Mouse (Mus musculus): Measurements from ENCODE around the gene Abhd16a. TPM values are rescaled to one million over a fixed set of nuclear protein-coding genes. Genes with fewer than 3 reads are reported as not detected.
A peak's percentile ranks its signal among the peaks of the same experiment; 100 is the strongest.
"Not testable (repeated sequence)": the region's sequence is repeated elsewhere in the genome, so short reads cannot be mapped to it uniquely, and the experiment has no call there.

The Abhd16a gene
- total RNA-seq, 2 experiments from 2014 or later = 101 to 113 TPM

DNA sequence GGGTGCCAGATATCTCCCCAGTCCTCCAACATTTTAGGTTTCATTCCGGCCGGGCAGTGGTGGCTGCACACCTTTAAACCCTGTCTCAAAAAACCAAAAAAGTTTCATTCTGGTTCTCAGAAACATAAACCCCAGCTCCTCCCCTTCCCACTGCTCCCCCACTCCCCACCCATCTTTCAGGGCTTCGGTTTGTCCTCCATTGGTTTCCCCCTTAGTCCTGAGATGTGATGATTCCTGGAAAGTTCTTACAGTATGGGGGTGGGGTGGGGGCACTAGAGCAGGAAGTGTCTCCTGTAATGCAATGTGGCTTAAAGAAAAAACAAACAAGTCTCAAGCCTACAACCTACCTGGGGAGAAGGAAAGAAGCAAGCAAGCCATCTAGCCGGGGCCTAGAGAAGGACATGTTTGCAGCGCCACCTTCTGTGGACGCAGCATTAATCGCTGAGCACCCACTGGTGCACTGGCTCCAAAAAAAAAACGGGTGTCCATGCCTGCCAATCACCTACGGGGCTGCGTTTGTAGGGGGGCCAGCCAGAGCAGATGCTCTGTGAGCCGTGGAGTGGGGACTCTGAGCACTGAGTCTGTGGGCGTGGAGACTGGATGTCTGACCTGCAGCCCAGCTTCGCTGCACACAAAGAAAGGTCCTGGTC lies 16.8 kb downstream of the Abhd16a start:
- DNase-seq (ENCODE audit: low spot score in 2 of 2) = peak in 1 of 2 experiments; percentile 35
- intact Hi-C loops (cut with DNase I) = loop anchor here (2.0 kb wide), 1 partner anchor 85 kb away; no protein-coding TSS in a partner anchor

DNA sequence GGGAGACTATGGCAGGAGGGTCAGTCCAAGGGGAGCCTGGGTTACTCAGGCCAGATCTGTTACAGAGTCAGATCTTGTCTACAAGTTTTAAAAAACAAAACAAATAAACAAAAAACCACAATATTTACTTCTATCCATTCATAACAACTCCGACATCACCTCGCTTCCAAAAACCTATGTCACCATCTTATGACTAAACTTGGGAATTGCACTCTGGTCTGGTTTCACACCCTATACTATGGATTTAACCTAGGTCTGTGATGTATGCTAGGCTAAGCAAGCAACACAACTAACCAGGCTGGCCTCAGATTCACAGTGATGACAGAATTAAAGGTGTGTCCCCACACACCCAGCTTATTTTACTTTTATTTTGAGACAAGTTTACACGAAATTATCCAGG lies 17.5 kb downstream of the Abhd16a start:
- intact Hi-C loops (cut with DNase I) = loop anchor here (2.0 kb wide), 1 partner anchor 86 kb away; no protein-coding TSS in a partner anchor

DNA sequence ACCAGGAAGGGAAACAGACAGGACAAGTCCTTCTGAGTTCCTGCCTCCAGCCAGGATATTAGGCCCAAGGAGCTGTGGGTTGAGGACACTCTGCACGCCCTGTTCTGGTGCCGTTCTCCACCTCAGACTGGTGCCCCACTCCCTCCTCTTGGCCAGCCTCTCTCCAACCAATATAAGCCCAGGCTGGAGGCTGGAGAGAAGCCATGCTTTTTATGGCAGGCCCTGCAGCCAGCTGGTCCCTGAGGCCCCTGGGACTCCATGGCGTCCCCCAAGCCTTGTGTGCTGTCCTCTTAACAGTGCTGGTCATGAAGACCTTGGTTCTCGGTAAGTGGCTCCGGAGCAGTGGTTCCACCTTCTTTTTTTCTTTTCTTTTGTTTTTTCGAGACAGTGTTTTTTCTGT lies 19.0 kb downstream of the Abhd16a start, which contains the start of gene Ly6g5c:
Ly6g5c (plus strand) TSS at position 183 of the 400 bp plus-strand sequence.
- intact Hi-C loops (cut with DNase I) = no loop called here

More for the DNA sequence above, 17.5 kb downstream of the Abhd16a start:
- no peak for DNase-seq (ENCODE audit: low spot score in 2 of 2)

DNA sequence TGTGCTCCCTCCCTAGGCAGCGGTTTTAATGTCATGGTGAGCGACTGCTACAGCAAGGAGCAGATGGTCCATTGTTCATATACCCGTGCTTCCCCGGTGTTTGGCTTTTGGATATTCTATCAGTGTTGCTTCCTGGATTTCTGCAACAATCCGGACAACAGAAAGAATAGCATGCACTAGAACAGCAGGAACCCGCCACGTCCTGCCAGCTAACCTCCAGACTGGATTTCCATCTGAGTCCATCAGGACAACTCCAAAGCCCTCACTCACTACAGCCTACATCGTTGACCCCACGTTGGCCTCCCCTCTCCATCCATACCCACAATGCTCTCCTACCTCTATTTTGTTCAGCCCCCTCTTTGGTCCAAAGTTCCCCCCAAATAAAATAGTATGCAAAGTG lies 22.7 kb downstream of the Abhd16a start:
- DNase-seq (ENCODE audit: low spot score in 2 of 2) = no peak
- intact Hi-C loops (cut with DNase I) = no loop called here

More for the DNA sequence above, 19.0 kb downstream of the Abhd16a start, which contains the start of gene Ly6g5c:
- no peak for DNase-seq (ENCODE audit: low spot score in 2 of 2)

DNA sequence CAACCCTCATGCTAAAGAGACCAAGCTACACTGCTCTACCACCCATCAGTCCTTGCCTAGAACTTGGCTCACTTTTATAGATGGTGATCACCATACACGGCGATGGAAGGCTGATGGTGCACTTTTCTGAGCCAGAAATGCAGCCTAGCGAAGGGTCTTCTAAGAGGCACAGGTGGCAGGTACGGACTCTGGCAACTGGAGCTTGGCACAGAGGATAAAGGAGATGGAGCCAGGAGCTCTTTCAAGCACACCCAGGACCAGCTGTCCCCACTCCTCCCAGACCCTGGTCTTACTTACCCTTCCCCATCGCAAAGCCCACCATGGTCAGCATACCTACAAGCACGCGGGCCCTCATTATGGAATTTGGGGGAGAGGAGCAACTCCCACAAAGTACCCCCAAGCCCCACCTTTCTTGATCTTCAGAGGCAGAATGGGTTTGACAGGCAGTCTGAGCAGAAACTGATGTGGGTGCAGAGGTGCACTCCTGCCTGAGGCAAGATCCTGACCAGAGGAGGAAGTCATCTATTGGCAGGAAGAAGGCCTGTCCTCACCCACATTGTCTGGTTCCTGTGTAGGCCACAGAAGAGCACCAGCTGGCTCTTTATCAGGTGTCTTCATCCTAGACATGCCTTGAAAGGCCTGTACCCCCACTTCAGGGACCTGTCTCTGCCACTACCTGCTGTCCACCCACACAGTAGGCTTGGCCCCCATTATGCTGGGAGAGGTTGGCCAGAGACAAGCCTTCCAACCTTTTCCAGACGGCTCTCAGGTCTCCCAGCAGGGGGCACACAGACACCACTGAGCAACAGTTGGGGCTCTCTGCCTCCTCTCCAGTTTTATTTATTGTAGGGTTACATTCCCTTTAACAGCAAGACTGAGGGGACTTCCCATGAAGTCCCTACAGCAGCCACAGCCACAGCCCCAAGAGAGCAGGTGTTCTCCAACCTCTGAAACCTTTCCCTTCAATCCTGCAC lies 26.3 kb downstream of the Abhd16a start, which contains the start of gene Ly6g5b:
Ly6g5b (minus strand) TSS at position 383 of the 974 bp plus-strand sequence.
- no peak for DNase-seq (ENCODE audit: low spot score in 2 of 2)
- intact Hi-C loops (cut with DNase I) = no loop called here

DNA sequence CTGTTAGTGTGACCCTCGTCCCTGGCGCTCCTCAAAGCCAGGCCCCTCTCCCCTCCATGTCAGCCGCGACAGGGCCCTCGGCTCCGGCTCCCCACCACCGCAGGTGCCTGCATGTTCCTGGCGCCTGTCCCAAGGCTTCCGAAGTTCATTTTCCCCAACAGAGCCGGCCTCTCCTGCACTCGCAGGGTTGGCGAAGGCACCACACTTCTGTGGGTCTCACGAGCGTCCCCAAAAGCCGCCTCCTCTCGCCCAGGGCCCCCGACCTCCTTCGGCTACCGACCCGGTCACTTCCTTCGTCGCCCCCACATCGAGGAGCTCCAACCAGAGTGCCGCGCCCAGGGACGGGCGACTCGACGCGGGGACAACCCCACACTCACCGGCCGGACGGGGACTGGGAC lies 31.7 kb downstream of the Abhd16a start:
- intact Hi-C loops (cut with DNase I) = loop anchor here (5.0 kb wide), 1 partner anchor 117 kb away; the partner anchor contains the start of gene Nfkbil1
- DNase-seq (ENCODE audit: low spot score in 2 of 2) = peak in 1 of 2 experiments; percentile 37

DNA sequence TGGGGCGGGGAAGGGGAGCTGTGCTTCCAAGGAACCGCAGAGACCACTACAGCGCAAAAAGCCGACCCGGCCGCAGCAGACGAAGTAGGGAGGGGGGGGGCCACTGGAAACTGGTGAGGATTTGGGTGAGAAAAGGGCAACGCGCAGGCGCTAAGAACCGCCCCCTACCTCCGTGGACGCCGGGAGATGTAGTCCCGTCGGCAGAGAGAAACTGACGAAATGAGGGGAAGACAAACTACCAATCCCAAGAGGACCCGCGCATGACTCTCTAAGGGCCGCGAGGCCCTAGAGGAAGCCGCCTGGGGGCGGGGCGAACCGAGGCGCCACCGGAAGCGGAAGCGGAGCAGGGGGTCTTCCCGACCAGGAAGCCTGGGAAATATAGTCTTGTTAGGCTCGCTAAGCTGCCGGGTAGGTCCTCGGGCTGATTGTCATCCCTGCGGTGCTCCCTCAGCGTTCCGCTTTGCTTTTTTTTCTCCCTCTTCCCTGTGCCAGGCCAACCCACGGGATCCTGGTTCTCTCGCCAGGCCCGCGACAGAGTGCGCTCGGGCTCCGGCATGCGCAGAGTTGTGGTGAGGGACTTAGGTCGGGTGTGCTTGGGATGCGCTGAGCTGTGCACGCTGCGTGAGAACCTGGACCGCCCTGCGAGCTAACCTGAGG lies 32.2 kb downstream of the Abhd16a start, which contains the start of gene Gpank1:
Gpank1 (plus strand) TSS at position 313 of the 657 bp plus-strand sequence.
- intact Hi-C loops (cut with DNase I) = loop anchor here (5.0 kb wide), 1 partner anchor 116 kb away; the partner anchor contains the start of gene Nfkbil1

DNA sequence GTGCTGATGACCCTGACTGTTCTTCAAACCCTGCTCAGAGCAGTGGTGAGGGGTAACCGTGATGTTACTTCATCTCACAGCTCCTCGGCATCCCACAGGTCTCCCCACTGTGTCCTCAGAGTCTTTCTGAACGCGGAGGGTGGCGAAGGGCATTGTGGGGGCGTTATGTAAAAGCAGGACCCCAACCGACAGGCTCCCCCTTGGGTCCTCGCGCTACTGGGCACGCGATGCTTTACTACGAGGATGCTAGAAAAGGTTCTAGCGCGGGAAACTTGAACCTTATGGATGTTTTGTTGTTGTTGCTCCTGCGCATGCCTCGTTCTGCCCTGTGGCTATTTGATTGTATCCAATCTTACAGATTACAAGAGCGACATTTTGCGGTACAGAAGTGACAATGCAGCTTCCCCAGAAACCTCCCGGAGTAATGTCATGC lies 32.8 kb downstream of the Abhd16a start, which contains the start of gene Csnk2b:
Csnk2b (minus strand) TSS at position 183 of the 433 bp plus-strand sequence.
- DNase-seq (ENCODE audit: low spot score in 2 of 2) = peak; percentile 73 to 89
- intact Hi-C loops (cut with DNase I) = loop anchor here (5.0 kb wide), 1 partner anchor 115 kb away; the partner anchor contains the start of gene Nfkbil1

More for the DNA sequence above, 32.2 kb downstream of the Abhd16a start, which contains the start of gene Gpank1:
- peak; percentile 98 to 99 for DNase-seq (ENCODE audit: low spot score in 2 of 2)

DNA sequence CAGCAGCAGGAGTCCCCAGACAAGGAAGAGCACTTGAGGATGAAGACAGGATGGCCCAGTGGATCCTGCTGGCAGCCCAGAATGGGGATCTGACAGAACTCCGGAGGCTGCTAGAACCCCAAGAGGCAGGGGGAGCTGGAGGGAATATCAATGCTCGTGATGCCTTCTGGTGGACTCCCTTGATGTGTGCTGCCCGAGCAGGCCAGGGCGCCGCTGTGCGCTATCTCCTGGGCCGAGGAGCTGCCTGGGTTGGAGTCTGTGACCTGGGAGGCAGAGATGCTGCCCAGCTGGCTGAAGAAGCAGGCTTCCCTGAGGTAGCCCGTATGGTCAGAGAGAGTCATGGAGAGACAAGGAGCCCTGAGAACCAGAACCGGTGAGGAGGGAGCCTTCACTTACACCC lies 34.2 kb downstream of the Abhd16a start:
- intact Hi-C loops (cut with DNase I) = loop anchor here (5.0 kb wide), 1 partner anchor 114 kb away; the partner anchor contains the start of gene Nfkbil1
- DNase-seq (ENCODE audit: low spot score in 2 of 2) = not testable (repeated sequence)

DNA sequence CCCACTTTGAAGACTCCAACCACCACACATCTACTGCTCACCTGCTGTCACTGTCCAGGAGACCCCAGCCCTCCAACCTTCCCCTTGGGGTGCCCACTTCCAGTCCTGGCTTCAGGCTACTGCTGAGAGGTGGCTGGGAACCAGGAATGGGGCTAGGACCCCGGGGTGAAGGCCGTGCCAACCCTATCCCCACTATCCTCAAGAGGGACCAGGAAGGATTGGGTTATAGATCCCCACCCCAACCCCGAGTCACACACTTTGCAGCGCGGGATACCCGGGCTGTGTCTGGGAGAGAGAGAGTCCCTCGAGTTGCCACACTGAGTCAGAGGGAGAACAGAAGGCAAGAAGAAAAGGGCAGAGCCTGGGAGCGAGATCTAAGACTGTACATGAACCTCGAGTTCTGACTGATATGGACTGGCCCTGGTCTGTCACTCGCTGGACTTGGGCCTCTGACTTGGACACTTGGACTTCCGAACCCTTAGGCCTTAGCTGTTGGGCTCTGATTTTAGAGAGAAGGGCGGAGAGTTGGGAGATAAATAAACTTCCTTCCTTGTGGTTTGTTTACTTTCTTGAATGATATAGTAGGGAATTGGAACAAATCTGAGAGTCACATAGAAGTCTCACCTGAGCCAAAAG lies 35.3 kb downstream of the Abhd16a start:
- not testable (repeated sequence) for DNase-seq (ENCODE audit: low spot score in 2 of 2)
- intact Hi-C loops (cut with DNase I) = loop anchor here (5.0 kb wide), 1 partner anchor 113 kb away; the partner anchor contains the start of gene Nfkbil1

DNA sequence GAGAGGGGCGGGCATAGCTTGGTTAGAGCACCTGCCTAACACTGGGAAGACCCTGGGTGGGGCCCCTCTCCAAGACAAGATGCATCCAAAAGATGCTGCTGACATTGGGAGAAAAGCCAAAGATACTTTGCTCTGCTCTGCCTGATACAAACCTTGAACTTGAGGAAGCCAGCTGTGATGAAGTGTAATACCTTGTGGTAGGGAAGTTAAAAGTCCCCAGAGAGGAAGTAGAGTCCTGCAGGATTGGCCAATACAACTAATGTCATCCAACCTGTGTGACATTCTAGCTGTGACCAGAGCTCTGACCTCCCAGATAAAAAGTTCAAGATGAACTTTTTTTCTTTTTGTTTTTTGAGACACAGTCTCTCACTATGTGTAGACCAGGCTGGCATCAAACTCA lies 36.0 kb downstream of the Abhd16a start:
- no peak for DNase-seq (ENCODE audit: low spot score in 2 of 2)
- intact Hi-C loops (cut with DNase I) = no loop called here

DNA sequence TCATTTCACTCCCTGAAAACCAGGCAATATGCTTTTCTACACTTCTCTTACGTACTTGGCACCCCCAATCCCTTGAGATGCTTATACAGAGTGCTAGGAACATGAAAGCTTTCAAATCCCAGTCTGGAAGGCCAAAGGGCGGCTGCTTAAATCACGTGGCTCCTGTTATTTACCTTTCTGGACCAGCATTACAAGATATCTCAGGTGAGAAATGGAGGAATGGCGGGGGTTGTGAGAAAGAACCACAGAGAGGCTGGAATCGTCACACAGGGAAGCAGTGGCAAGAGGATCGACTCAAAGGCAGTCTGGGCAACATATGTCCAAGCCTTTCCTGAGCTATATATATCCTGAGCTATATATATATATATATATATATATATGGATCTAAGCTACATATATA lies 36.5 kb downstream of the Abhd16a start:
- DNase-seq (ENCODE audit: low spot score in 2 of 2) = no peak
- intact Hi-C loops (cut with DNase I) = no loop called here

DNA sequence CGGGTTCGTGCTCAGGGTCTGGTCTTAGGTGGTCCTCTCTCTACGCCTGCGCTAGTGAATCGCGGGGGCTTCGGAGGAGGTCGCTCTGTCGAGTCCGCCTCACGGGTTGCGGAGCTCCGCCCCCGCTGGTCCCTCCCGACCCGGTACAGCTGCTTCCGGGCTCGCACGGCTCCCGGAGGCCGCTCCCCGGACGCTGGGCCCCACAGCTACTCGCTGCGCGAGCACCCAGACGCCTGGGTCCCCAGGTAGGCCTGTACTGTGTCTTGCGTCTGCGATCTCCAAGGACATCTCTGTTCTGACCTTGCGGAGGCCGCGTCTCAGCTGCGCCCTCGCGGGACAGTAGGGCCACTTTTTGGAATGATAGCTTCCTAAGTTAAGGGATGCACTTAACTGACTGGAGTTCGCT lies 37.1 kb downstream of the Abhd16a start, which contains the start of gene D17H6S53E:
D17H6S53E (plus strand) TSS at position 168 of the 406 bp plus-strand sequence.
- intact Hi-C loops (cut with DNase I) = no loop called here

DNA sequence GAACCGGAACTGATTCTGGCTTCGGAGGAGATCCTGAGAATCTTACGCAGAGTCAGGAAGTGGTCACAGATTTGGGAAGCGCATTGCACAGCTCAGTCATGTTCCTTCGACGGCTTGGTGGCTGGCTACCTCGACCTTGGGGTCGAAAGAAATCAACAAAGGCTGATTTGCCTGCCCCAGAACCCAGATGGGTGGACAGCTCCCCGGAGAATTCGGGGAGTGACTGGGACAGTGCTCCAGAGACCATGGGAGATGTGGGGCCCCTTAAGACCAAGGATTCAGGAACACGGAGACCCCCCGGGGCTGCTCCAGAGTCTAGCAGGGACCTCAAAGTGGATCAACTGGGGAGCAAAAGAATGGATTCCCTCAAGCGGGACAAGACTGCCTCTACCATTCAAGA lies 38.0 kb downstream of the Abhd16a start:
- intact Hi-C loops (cut with DNase I) = no loop called here
- no peak for DNase-seq (ENCODE audit: low spot score in 2 of 2)

More for the DNA sequence above, 37.1 kb downstream of the Abhd16a start, which contains the start of gene D17H6S53E:
- peak; percentile 31 to 71 for DNase-seq (ENCODE audit: low spot score in 2 of 2)

DNA sequence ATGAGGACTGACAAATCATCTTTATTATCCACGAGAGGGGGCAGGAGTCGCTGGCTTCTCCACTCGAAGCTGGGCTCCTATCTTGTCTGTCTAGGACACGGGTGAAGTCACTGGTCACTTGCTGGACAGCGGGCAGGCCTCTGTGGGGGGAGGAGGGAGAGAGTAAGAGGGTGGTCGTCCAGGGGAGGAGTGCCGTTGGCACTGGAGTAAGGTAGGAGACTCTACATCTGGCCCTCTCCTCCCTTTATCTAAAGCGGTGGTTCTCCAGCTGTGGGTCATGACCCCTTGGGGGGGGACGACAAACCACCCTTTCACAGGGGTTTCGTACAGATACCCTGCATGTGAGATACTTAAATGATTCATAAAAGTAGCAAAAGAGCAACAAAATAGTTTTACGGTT lies 39.9 kb downstream of the Abhd16a start:
- no peak for DNase-seq (ENCODE audit: low spot score in 2 of 2)
- intact Hi-C loops (cut with DNase I) = no loop called here

DNA sequence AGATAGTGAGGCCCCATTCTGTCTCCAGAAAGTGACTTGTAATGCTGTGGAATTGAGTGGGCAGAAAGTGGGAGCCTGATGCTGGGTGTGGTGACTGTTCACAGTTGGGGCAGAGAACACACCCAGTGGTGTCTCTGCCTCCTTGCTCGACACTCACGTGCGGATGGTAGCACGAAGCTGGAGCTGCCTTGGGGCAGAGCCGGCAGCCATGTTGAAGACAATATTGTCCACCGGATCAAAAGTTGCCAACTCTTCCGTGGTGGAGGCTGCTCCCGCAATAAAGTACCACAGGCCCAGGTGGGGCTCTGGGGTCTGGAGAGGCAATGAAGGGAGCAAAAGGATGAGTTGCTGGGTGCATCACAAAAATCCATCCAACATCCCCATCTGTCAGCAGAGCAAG lies 42.0 kb downstream of the Abhd16a start:
- intact Hi-C loops (cut with DNase I) = no loop called here
- DNase-seq (ENCODE audit: low spot score in 2 of 2) = no peak

DNA sequence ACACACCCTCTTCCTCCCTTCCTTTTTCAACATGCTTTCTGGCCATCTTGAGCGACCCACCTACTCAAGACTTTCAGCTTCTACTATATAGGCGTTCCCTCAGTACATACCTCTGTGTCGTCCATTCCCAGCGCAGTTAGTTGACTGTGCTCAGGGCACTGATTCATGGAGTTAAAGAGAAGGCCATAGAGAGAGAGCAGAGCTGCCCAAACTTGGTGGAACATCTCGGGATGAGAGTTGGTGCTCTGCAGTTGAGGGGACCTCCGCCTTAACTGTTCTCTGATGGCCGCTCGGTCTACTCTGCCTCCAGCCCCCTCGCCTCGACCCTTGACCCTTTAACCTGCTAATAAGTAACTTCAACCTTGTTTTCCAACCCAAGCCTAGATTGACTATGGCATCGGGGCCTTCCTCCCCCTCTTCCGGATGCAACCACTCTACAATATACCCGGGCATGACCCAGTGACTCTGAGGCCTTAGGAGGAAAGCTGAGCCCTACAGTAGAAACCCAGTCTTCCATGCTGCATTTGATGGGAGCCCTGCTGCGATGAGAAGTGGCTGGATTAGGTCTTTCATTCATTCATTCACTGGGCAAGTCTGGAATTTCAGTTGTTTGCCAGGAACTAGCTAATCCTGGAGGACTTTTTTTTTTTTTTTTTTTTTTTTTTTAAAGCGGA lies 42.6 kb downstream of the Abhd16a start, which contains the start of gene Apom:
Apom (minus strand) TSS at position 551 of the 674 bp plus-strand sequence.
- DNase-seq (ENCODE audit: low spot score in 2 of 2) = no peak
- intact Hi-C loops (cut with DNase I) = no loop called here

DNA sequence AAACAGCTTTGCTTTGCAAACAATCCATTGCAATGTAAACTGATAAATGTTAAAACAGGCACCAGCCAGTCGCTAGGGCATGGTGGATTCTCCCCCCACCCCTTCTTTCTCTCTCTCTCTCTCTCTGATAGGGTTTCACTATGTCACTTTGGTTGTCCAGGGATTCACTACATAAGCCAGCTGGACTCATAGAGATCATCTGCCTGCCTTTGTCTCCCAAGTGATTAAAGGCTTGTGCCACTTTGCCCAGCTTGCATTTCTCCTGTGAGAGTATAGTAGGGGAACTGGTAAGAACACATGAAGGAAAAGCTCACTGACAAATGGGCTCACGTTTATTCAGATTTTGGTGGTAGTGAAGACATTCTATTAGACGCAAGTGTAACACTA lies 43.1 kb downstream of the Abhd16a start:
- intact Hi-C loops (cut with DNase I) = no loop called here
- DNase-seq (ENCODE audit: low spot score in 2 of 2) = no peak
